Mouse (Mus musculus) ES-E14 (cell line): ENCODE data around the gene Bcl6.

Source experiments
- CHD2 ChIP-seq: IDR thresholded peaks from 2 replicates; pipeline ENCODE4 v1.6.1; 2014; ENCODE audit warnings: mild to moderate bottlenecking, low read depth, low read length, inconsistent platforms
- HCFC1 ChIP-seq: IDR thresholded peaks from 2 replicates; pipeline ENCODE4 v1.6.1; 2012; ENCODE audit warnings: low read length, inconsistent platforms, borderline replicate concordance; ENCODE audit not compliant: insufficient read depth
- MAFK ChIP-seq: IDR thresholded peaks from 2 replicates; pipeline ENCODE4 v1.6.1; 2014; ENCODE audit warnings: mild to moderate bottlenecking, low read depth, low read length, inconsistent platforms; ENCODE audit not compliant: insufficient read depth
- ZNF384 ChIP-seq: IDR thresholded peaks from 2 replicates; pipeline ENCODE4 v1.6.1; 2012; ENCODE audit warnings: low read depth, low read length, inconsistent platforms

- no peak for TF ChIP-seq MAFK
- no peak for TF ChIP-seq HCFC1
- no peak for TF ChIP-seq ZNF384
- TF ChIP-seq CHD2: 0 out of 2 replicates have a peak, but pooled peaks have one; percentile 43
These were observed 2.5 kb upstream of the Bcl6 start for GRCm38 (mm10) chr16:23991170-23991569.
